Mouse (Mus musculus): Measurements from ENCODE around the gene Tfcp2.

- TF ChIP-seq POLR2A (IDR thresholded peaks at IDR 0.05; ENCODE audit: extremely low read depth, insufficient read depth, low read length): no peak
- peak; percentile 67 for TF ChIP-seq CTCF (IDR thresholded peaks at IDR 0.05; ENCODE audit: low read depth, low read length)
Measured at GRCm38 (mm10) chr15:100600047-100600695, 48.4 kb upstream of the Tfcp2 start.

Measured in liver, adult 2 months (tissue).